Mouse (Mus musculus): ENCODE measurements around the gene Bpnt1. TPM values are rescaled to one million over a fixed set of nuclear protein-coding genes. Genes with fewer than 3 reads are reported as not detected.

Bpnt1 gene
- polyA plus RNA-seq, 1 experiment from 2014 or later = 21.7 TPM

- ATAC-seq (no peak), DNase-seq (no peak)
- no peaks in the 10 kb centered on the region for H3K4me1 ChIP-seq (ENCODE audit: insufficient read depth)
- H3K27me3 ChIP-seq (ENCODE audit: insufficient read depth, low read length) = no peaks in the 10 kb centered on the region
- TF ChIP-seq CTCF (IDR thresholded peaks at IDR 0.05; ENCODE audit: low read depth) (no peak), EP300 (IDR thresholded peaks at IDR 0.05; ENCODE audit: low read depth) (no peak)
- no peak overlapping the region for H3K4me3 ChIP-seq (ENCODE audit: low read depth, low read length)
- no peak overlapping the region for H3K27ac ChIP-seq (ENCODE audit: low read depth)
- no peaks in the 10 kb centered on the region for H3K9me3 ChIP-seq (ENCODE audit: low read length)
- H3K9ac ChIP-seq (replicated peaks) = no peak overlapping the region
- no peak overlapping the region for H3K4me2 ChIP-seq (ENCODE audit: low read depth, low read length)
- 78% methylated on average over 14 of the region's 14 CpGs for WGBS (ENCODE audit: insufficient replicate concordance)
- H3K36me3 ChIP-seq (replicated peaks; ENCODE audit: insufficient read depth, low read length) = peaks cover 21% of the 10 kb centered on the region; the same call in 1 of the 2 replicates
Measured at GRCm38 (mm10) chr1:185349741-185350140, 17.8 kb downstream of the Bpnt1 start.

DNA sequence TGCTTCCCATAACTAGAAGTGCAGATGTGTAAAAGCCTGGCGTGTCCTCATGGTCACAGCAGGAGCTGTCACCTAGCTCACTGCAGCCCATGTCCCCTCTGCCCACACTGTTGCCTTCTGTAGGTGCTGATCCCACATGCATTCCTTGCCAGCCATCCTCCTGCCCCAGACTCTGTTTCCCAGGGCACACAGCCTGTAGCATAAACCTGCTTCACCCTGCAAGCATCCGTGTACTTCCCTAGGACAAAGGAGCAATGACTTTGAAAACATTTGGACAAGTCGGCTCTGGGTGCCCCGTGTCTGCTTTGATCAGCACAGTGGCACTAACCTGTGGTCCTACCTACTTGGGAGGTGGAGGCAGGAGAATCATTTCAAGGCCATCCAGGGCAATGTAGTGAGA lies 18.7 kb downstream of the Bpnt1 start:
- Histone ChIP-seq H3K27ac (ENCODE audit: low read depth) (no peak overlapping the region), H3K4me3 (ENCODE audit: low read depth, low read length) (no peak overlapping the region), H3K4me2 (ENCODE audit: low read depth, low read length) (no peak overlapping the region), H3K27me3 (ENCODE audit: insufficient read depth, low read length) (no peaks in the 10 kb centered on the region), H3K36me3 (replicated peaks; ENCODE audit: insufficient read depth, low read length) (peaks cover 14% of the 10 kb centered on the region; the same call in 1 of the 2 replicates), H3K9ac (replicated peaks) (no peak overlapping the region), H3K4me1 (ENCODE audit: insufficient read depth) (no peaks in the 10 kb centered on the region), H3K9me3 (ENCODE audit: low read length) (no peaks in the 10 kb centered on the region)
- ATAC-seq = no peak
- WGBS (ENCODE audit: insufficient replicate concordance) = 85% methylated on average over 4 of the region's 4 CpGs
- TF ChIP-seq CTCF (IDR thresholded peaks at IDR 0.05; ENCODE audit: low read depth) (no peak), EP300 (IDR thresholded peaks at IDR 0.05; ENCODE audit: low read depth) (no peak)
- DNase-seq = no peak

DNA sequence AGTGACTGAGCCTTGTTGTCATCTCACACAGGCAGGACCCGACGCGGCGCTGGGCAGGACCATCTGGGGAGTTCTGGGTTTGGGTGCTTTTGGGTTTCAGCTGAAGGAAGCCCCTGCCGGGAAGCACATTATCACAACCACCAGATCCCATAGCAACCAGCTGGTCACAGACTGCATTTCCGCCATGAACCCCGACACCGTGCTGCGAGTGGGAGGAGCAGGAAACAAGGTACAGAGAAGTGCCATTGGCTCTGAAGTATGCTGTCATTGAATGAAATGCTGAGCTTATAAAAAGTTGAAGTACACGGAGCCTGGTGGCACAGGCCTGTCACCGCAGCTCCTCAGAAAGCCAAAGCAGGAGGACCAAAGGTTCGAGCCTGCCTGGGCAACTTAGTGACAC lies 20.2 kb downstream of the Bpnt1 start:
- Histone ChIP-seq H3K27ac (ENCODE audit: low read depth) (no peak overlapping the region), H3K36me3 (replicated peaks; ENCODE audit: insufficient read depth, low read length) (peaks cover 16% of the 10 kb centered on the region), H3K9ac (replicated peaks) (no peak overlapping the region), H3K4me1 (ENCODE audit: insufficient read depth) (no peaks in the 10 kb centered on the region), H3K27me3 (ENCODE audit: insufficient read depth, low read length) (no peaks in the 10 kb centered on the region), H3K9me3 (ENCODE audit: low read length) (no peaks in the 10 kb centered on the region), H3K4me3 (ENCODE audit: low read depth, low read length) (no peak overlapping the region), H3K4me2 (ENCODE audit: low read depth, low read length) (no peak overlapping the region)
- TF ChIP-seq CTCF (IDR thresholded peaks at IDR 0.05; ENCODE audit: low read depth) (no peak), EP300 (IDR thresholded peaks at IDR 0.05; ENCODE audit: low read depth) (no peak)
- DNase-seq = no peak
- ATAC-seq = no peak
- WGBS (ENCODE audit: insufficient replicate concordance) = 75% methylated on average over 12 of the region's 12 CpGs

DNA sequence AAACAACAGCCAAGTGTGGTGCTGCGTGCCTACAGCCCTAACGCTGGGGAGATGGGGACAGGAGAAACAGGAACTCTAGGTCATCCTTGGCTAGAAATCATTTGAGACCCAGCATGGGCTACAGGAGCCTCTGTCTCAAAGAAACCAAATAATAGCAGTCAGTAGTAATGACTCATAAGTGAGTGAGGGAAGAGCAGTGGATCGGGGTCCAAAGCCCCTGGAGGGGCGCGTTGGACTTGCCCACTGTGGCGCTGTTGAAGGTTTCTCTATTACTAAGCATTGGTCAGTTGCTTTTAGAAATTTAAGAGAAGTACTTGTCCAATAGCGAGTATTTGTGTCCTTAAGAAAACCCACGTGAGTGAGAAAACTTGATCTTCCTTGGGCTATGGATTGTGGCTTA lies 21.4 kb downstream of the Bpnt1 start:
- H3K27ac ChIP-seq (ENCODE audit: low read depth) = no peak overlapping the region
- no peaks in the 10 kb centered on the region for H3K27me3 ChIP-seq (ENCODE audit: insufficient read depth, low read length)
- no peak overlapping the region for H3K9ac ChIP-seq (replicated peaks)
- no peaks in the 10 kb centered on the region for H3K9me3 ChIP-seq (ENCODE audit: low read length)
- no peak overlapping the region for H3K4me2 ChIP-seq (ENCODE audit: low read depth, low read length)
- DNase-seq (no peak), ATAC-seq (no peak)
- H3K4me3 ChIP-seq (ENCODE audit: low read depth, low read length) = no peak overlapping the region
- no peaks in the 10 kb centered on the region for H3K4me1 ChIP-seq (ENCODE audit: insufficient read depth)
- TF ChIP-seq EP300 (IDR thresholded peaks at IDR 0.05; ENCODE audit: low read depth) (no peak), CTCF (IDR thresholded peaks at IDR 0.05; ENCODE audit: low read depth) (no peak)
- H3K36me3 ChIP-seq (replicated peaks; ENCODE audit: insufficient read depth, low read length) = peaks cover 19% of the 10 kb centered on the region
- WGBS (ENCODE audit: insufficient replicate concordance) = 84% methylated on average over 8 of the region's 8 CpGs

- TF ChIP-seq CTCF (IDR thresholded peaks at IDR 0.05; ENCODE audit: low read depth) (no peak), EP300 (IDR thresholded peaks at IDR 0.05; ENCODE audit: low read depth) (no peak)
- ATAC-seq (no peak), DNase-seq (no peak)
- Histone ChIP-seq H3K9ac (replicated peaks) (no peak overlapping the region), H3K27me3 (ENCODE audit: insufficient read depth, low read length) (no peaks in the 10 kb centered on the region), H3K27ac (ENCODE audit: low read depth) (no peak overlapping the region), H3K9me3 (ENCODE audit: low read length) (no peaks in the 10 kb centered on the region), H3K4me3 (ENCODE audit: low read depth, low read length) (no peak overlapping the region), H3K4me2 (ENCODE audit: low read depth, low read length) (no peak overlapping the region), H3K36me3 (replicated peaks; ENCODE audit: insufficient read depth, low read length) (peaks cover 19% of the 10 kb centered on the region), H3K4me1 (ENCODE audit: insufficient read depth) (no peaks in the 10 kb centered on the region)
- 76% methylated on average over 4 of the region's 4 CpGs for WGBS (ENCODE audit: insufficient replicate concordance)
Measured at GRCm38 (mm10) chr1:185354731-185355130, 22.8 kb downstream of the Bpnt1 start.

- H3K9me3 ChIP-seq (ENCODE audit: low read length) = no peaks in the 10 kb centered on the region
- H3K36me3 ChIP-seq (replicated peaks; ENCODE audit: insufficient read depth, low read length) = peaks cover 17% of the 10 kb centered on the region
- H3K27ac ChIP-seq (ENCODE audit: low read depth) = no peak overlapping the region
- H3K4me1 ChIP-seq (ENCODE audit: insufficient read depth) = no peaks in the 10 kb centered on the region
- H3K4me2 ChIP-seq (ENCODE audit: low read depth, low read length) = no peak overlapping the region
- ATAC-seq (no peak), DNase-seq (no peak)
- WGBS (ENCODE audit: insufficient replicate concordance) = 88% methylated on average over 8 of the region's 8 CpGs
- H3K9ac ChIP-seq (replicated peaks) = no peak overlapping the region
- H3K27me3 ChIP-seq (ENCODE audit: insufficient read depth, low read length) = no peaks in the 10 kb centered on the region
- TF ChIP-seq CTCF (IDR thresholded peaks at IDR 0.05; ENCODE audit: low read depth) (no peak), EP300 (IDR thresholded peaks at IDR 0.05; ENCODE audit: low read depth) (no peak)
- no peak overlapping the region for H3K4me3 ChIP-seq (ENCODE audit: low read depth, low read length)
Measured at GRCm38 (mm10) chr1:185356246-185356645, 24.3 kb downstream of the Bpnt1 start.

DNA sequence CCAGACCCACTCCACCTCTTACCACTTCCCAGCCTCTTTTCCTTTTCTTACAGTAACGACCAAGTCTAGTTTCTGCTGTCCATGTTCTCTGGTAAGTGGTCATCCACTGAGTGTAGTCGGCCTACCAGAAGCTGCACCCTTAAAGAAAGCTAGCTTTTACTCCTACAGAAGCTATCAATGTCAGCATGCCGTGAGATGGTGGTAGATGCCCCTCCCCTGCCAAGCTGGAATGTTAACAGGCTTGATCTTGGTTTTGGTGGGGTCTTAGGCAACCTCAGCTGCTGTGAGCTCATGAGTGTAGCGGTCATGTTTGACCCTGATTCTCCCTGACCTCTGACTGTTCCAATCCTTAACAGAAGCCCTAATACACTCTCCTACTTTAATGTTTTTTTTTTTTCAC lies 26.3 kb downstream of the Bpnt1 start:
- Histone ChIP-seq H3K9ac (replicated peaks) (no peak overlapping the region), H3K4me1 (ENCODE audit: insufficient read depth) (peaks cover 6% of the 10 kb centered on the region), H3K4me2 (ENCODE audit: low read depth, low read length) (no peak overlapping the region), H3K27ac (ENCODE audit: low read depth) (no peak overlapping the region), H3K4me3 (ENCODE audit: low read depth, low read length) (no peak overlapping the region), H3K27me3 (ENCODE audit: insufficient read depth, low read length) (no peaks in the 10 kb centered on the region), H3K9me3 (ENCODE audit: low read length) (no peaks in the 10 kb centered on the region), H3K36me3 (replicated peaks; ENCODE audit: insufficient read depth, low read length) (peaks cover 14% of the 10 kb centered on the region)
- DNase-seq = no peak
- TF ChIP-seq CTCF (IDR thresholded peaks at IDR 0.05; ENCODE audit: low read depth) = no peak
- TF ChIP-seq EP300 (IDR thresholded peaks at IDR 0.05; ENCODE audit: low read depth) = no peak
- 78% methylated on average over 4 of the region's 4 CpGs for WGBS (ENCODE audit: insufficient replicate concordance)
- ATAC-seq = no peak
